Mouse (Mus musculus): ENCODE data around the gene Plvap. TPM values are rescaled to one million over a fixed set of nuclear protein-coding genes. Genes with fewer than 3 reads are reported as not detected.

Plvap gene
- total and polyA plus RNA-seq, 3 experiments = 11.7 to 20.4 TPM; not detected in 1

GRCm38 (mm10) chr8:71464513-71465500 lies 46.7 kb downstream of the Plvap start, which contains the start of gene Mrpl34 (continued):
- TF ChIP-seq ZNF384 (IDR thresholded peaks at IDR 0.05; ENCODE audit: low read depth, low read length) = no peak
- peak; percentile 98 for TF ChIP-seq SIN3A (IDR thresholded peaks at IDR 0.05; ENCODE audit: low read length)
- no peak for TF ChIP-seq GATA1 (IDR thresholded peaks at IDR 0.05; ENCODE audit: low read depth, low read length)
- TF ChIP-seq ZMIZ1 (IDR thresholded peaks at IDR 0.05; ENCODE audit: low read depth, low read length) = no peak
- no peak for TF ChIP-seq MEF2A (IDR thresholded peaks at IDR 0.05; ENCODE audit: extremely low read depth, insufficient replicate concordance, low read depth, low read length, poor library complexity, severe bottlenecking)

GRCm38 (mm10) chr8:71463188-71464033 lies 48.1 kb downstream of the Plvap start, which contains the start of gene Abhd8:
TSS of gene Abhd8 (minus strand) at chr8:71463655.
- Histone ChIP-seq H3K9ac (ENCODE audit: control insufficient read depth, low read depth, low read length, poor library complexity, severe bottlenecking) (peak within 1 kb of the TSS; percentile 82), H3K36me3 (ENCODE audit: control insufficient read depth in 1 of 2, insufficient read depth in 2 of 2, low read length in 2 of 2) (peaks cover 0 to 7% of the 10 kb centered on the region in 2 experiments; a peak in 1 of 4 replicates), H3K27me3 (ENCODE audit: control insufficient read depth in 1 of 2, insufficient read depth in 2 of 2, low read length in 2 of 2) (no peaks in the 10 kb centered on the region), H3K27ac (ENCODE audit: control insufficient read depth, low read depth, low read length) (peak within 1 kb of the TSS; percentile 25), H3K4me1 (ENCODE audit: control insufficient read depth in 1 of 2, insufficient read depth in 2 of 2, low read length in 2 of 2) (peaks cover 0 to 15% of the 10 kb centered on the region in 2 experiments; a peak in 2 of 4 replicates), H3K79me2 (ENCODE audit: control insufficient read depth, insufficient read depth, low read length, poor library complexity) (peaks cover 7% of the 10 kb centered on the region; the same call in 1 of the 2 replicates), H3K4me3 (ENCODE audit: control insufficient read depth in 1 of 2, insufficient read depth in 1 of 2, low read depth in 2 of 2, low read length in 2 of 2) (peak within 1 kb of the TSS; percentile 89 to 95), H3K9me3 (replicated peaks; ENCODE audit: insufficient read depth, low read length) (no peaks in the 10 kb centered on the region)
- DNase-seq (ENCODE audit: low read depth, low spot score) = peak; percentile 97
- no peak for TF ChIP-seq MEF2A (IDR thresholded peaks at IDR 0.05; ENCODE audit: extremely low read depth, insufficient replicate concordance, low read depth, low read length, poor library complexity, severe bottlenecking)
- no peak for TF ChIP-seq POLR2AphosphoS5 (IDR thresholded peaks at IDR 0.05; ENCODE audit: borderline replicate concordance, low read depth, low read length)
- TF ChIP-seq CHD2 (IDR thresholded peaks at IDR 0.05; ENCODE audit: low read length) = no peak
- TF ChIP-seq JUND (IDR thresholded peaks at IDR 0.05; ENCODE audit: low read depth, low read length) = no peak
- no peak for TF ChIP-seq USF1 (IDR thresholded peaks at IDR 0.05; ENCODE audit: low read depth, low read length)
- 0 out of 2 replicates have a peak, but pooled peaks have one; percentile 21 for TF ChIP-seq TBP (IDR thresholded peaks at IDR 0.05; ENCODE audit: low read depth, low read length)
- TF ChIP-seq HCFC1 (IDR thresholded peaks at IDR 0.05; ENCODE audit: low read depth, low read length) = peak; percentile 63; the same call in 1 of the 2 replicates
- no peak for TF ChIP-seq TAL1 (IDR thresholded peaks at IDR 0.05; ENCODE audit: low read length)
- no peak for TF ChIP-seq ZNF384 (IDR thresholded peaks at IDR 0.05; ENCODE audit: low read depth, low read length)
- no peak for TF ChIP-seq ETS1 (IDR thresholded peaks at IDR 0.05; ENCODE audit: low read depth, low read length)
- TF ChIP-seq MYC (IDR thresholded peaks at IDR 0.05; ENCODE audit: low read depth, low read length) = no peak
- TF ChIP-seq SIN3A (IDR thresholded peaks at IDR 0.05; ENCODE audit: low read length) = peak; percentile 60; the same call in 1 of the 2 replicates
- TF ChIP-seq MAX (IDR thresholded peaks at IDR 0.05; ENCODE audit: low read length) = no peak
- TF ChIP-seq MAZ (IDR thresholded peaks at IDR 0.05; ENCODE audit: low read depth, low read length) = no peak; the same call in 1 of the 2 replicates
- no peak for TF ChIP-seq CTCF (IDR thresholded peaks at IDR 0.05 in 2 of 3, conservative IDR thresholded peaks at IDR 0.05 in 1 of 3; ENCODE audit: control insufficient read depth in 1 of 3, insufficient read depth in 1 of 3, low read depth in 2 of 3, low read length in 3 of 3, poor library complexity in 1 of 3, severe bottlenecking in 1 of 3)
- TF ChIP-seq POLR2AphosphoS2 (IDR thresholded peaks at IDR 0.05; ENCODE audit: low read length) = no peak
- TF ChIP-seq GATA1 (IDR thresholded peaks at IDR 0.05; ENCODE audit: low read depth, low read length) = no peak
- TF ChIP-seq NELFE (IDR thresholded peaks at IDR 0.05; ENCODE audit: low read depth, low read length) = peak; percentile 59
- TF ChIP-seq GABPA (IDR thresholded peaks at IDR 0.05; ENCODE audit: low read depth, low read length) = no peak
- no peak for TF ChIP-seq E2F4 (IDR thresholded peaks at IDR 0.05; ENCODE audit: borderline replicate concordance, low read depth, low read length)
- no peak for TF ChIP-seq RAD21 (IDR thresholded peaks at IDR 0.05; ENCODE audit: low read depth, low read length)
- TF ChIP-seq TCF12 (IDR thresholded peaks at IDR 0.05; ENCODE audit: low read depth, low read length) = no peak; the same call in 1 of the 2 replicates
- no peak for TF ChIP-seq UBTF (IDR thresholded peaks at IDR 0.05; ENCODE audit: borderline replicate concordance, insufficient read depth, low read depth, low read length)
- TF ChIP-seq SMC3 (IDR thresholded peaks at IDR 0.05; ENCODE audit: low read depth, low read length) = no peak
- TF ChIP-seq RCOR1 (IDR thresholded peaks at IDR 0.05; ENCODE audit: low read depth, low read length) = no peak
- TF ChIP-seq CHD1 (IDR thresholded peaks at IDR 0.05; ENCODE audit: low read depth, low read length) = no peak
- no peak for TF ChIP-seq ZMIZ1 (IDR thresholded peaks at IDR 0.05; ENCODE audit: low read depth, low read length)
- no peak for TF ChIP-seq ZC3H11A (IDR thresholded peaks at IDR 0.05; ENCODE audit: low read depth, low read length)
- TF ChIP-seq NRF1 (IDR thresholded peaks at IDR 0.05; ENCODE audit: insufficient read depth, low read depth, low read length, poor library complexity, severe bottlenecking) = peak; percentile 38; the same call in 1 of the 2 replicates

All from MEL (cell line).